Mouse (Mus musculus) c-Kit-positive CD71-negative TER-119-negative erythroid progenitor cells, embryonic 14.5 days (primary cell): Measurements from ENCODE around the gene Galnt9.

Experiments
- DNase-seq: peaks from one replicate; pipeline ENCODE4 v3.0.0-alpha.2; 2013; ENCODE audit warnings: low read depth

Galnt9 gene

DNA sequence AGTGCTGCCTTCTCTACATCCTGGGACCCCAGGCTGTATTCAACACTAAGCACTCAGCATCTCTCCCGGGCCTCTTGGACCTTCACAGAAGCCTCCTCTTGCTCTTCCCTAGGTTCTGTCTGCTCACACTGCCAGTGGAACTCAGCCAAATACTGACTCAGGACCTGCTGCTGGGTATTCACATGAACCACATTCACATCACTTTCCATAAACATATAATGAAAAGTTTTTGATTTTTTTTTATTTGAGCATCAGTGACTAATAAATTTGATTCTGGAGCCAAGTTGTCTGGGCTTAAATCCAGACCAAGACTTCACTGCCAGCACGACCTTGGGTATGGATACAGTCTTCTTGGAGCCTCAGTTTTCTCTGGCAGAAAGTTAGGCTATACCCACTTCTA, 3.2 kb upstream of the Galnt9 start:
- no peak for DNase-seq

DNA sequence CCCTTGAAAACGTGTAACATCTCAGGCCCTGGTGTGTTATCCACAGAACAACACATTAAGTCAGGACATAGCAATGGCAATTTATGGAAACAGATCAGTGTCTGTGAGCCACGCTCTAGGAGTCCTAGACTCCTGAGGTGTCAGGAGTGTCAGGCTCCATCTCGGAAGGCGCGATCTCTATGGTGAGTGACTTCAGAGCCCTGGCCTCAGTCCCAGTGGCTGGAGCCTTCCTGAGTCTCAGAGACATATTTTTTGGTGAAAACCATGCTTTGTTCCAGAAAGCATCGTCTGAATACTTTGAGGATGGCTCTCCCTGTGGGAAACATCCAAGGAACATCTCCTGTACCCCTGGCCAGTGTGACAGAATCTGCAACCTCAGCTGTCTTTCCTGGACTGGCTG, 2.7 kb upstream of the Galnt9 start:
- DNase-seq, result no peak

DNA sequence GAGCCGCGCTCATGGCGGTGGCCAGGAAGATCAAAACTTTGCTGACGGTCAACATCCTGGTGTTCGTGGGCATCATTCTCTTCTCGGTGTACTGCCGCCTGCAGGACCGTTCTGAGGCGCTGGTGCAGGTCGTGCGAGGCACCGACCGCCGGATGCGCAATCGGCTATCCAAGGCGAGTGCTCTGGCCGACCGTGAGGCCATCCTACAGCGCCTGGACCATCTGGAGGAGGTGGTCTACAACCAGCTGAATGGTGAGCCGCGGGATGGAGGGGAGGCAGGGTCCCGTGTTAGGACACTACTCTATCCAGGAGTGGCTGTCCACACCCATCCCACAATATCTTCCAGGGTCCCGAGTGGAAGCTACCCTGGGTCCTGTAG, 525 bp downstream of the Galnt9 start:
- DNase-seq, result no peak

GRCm38 (mm10) chr5:110545311-110545710, 1.2 kb downstream of the Galnt9 start:
- no peak for DNase-seq

- DNase-seq, result no peak
These were observed 2.0 kb downstream of the Galnt9 start for GRCm38 (mm10) chr5:110546136-110546535.

DNA sequence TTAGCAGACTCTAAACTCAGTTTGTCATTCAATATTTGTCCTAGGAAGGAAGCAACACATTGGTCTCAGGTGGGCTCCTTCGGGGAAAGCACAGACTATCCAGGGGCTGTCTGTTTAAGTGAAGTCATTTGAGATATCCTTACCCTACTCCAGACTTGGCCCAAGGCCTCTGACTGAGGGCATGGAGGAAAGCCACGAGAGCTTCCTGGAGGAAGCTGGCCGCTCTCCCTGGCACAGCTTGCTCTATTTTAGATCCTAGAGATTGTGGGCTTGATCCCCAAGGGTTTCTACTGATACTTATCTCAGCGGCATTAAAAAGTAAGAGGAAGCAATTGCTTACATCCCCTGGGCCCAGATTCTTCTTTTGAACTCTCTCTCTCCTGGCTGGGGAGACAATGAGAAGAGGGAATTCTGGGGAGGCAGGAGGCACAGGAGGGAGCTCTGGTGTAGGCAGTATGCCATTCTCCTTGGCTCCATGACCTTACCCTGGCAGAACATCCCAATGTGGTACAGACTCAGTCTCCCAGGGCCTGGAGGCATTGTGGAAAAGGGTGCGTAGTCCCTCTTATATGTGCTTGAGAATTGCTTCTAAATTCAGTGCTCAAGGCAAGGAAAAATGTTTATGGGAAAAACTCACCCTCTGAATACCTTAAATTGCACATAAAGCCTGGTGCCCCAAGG, 2.7 kb downstream of the Galnt9 start:
- DNase-seq, result no peak

DNA sequence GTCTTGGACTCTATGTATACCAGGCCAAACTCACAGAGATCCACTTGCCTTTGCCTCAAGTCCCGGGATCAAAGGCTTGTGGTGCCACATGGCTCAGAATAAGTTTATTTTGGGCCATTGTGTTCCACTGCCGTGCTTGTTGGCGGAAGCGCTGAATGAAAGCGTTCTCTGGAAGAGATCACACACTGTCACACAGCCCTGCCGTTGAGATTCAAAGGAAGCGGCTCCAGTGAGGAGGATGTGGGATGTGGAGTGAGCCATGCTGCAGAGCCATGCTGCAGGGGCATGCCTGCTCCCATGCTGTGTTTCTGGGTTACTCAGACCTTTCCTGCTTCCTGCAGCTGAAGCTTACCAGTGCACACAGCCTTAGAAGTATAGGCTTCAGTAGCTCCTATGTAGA, 4.3 kb downstream of the Galnt9 start:
- DNase-seq, result no peak

GRCm38 (mm10) chr5:110550189-110550588, 6.0 kb downstream of the Galnt9 start:
- DNase-seq, result no peak

GRCm38 (mm10) chr5:110550841-110551240, 6.7 kb downstream of the Galnt9 start:
- no peak for DNase-seq

- no peak for DNase-seq
These were observed 7.8 kb downstream of the Galnt9 start for GRCm38 (mm10) chr5:110552005-110552404.

GRCm38 (mm10) chr5:110553315-110553714, 9.2 kb downstream of the Galnt9 start:
- no peak for DNase-seq

DNA sequence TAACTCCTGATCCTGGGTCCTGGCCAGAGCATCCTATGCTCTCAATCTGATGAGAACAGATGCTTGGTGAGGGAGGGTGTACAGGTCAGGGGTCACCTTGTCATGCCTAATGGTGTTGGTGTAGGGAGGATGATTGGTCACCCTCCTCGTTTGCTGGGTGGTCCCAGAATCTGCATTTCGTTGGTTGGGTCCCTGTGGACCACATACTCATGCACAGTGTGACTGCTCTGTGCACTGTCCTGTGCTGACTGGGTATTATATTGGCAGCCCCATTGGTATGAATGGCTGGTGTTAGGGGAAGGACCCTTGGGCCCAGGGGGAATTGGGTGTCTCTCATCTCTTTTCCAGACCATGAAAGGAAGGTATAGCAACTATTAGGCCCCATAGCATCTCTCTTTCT, 11.0 kb downstream of the Galnt9 start:
- no peak for DNase-seq

GRCm38 (mm10) chr5:110558368-110558767, 14.2 kb downstream of the Galnt9 start:
- no peak for DNase-seq

GRCm38 (mm10) chr5:110559679-110560078, 15.5 kb downstream of the Galnt9 start:
- no peak for DNase-seq

GRCm38 (mm10) chr5:110562741-110563326, 18.7 kb downstream of the Galnt9 start:
- DNase-seq, result no peak

- DNase-seq, result no peak
These were observed 21.0 kb downstream of the Galnt9 start for GRCm38 (mm10) chr5:110564986-110565644.

DNA sequence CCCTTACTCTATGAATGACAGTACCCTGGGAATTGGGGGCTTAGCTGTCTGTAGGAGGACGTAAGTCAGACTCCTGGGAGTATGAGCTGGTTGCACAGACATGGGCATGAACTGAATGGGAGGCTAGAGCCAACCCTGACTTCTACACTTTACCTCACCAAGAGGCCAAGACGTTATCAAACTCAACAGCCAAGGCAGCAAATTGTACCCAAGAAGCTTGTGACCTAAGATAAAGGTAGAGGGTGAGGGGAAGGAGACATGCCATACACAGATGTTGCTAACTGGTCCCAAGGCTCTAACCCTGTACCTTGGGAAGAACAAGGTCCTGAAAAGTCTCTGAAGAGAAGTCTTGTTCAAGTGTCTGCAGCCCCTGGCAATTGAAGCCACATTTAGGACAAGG, 23.4 kb downstream of the Galnt9 start:
- DNase-seq, result no peak

GRCm38 (mm10) chr5:110574888-110575287, 30.7 kb downstream of the Galnt9 start:
- DNase-seq, result no peak

DNA sequence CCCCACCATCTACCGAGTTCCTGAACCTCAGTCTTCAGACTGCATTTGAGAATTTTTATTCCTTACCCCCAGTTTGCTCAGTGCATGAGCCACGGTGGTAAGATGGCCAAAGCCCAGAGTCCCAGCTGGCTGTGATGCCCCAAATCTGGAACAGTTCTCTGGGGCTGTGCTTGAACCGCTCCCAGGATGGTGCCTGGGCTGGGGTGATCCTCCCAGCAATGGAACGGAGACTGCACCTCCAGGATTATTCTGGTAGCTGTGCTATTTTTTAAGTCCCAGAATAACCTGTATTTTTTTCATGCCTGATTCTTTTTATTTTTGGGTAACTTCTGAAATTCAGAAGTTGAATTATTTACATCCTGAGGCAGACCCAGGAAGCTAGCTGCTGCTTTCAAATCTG, 35.1 kb downstream of the Galnt9 start:
- no peak for DNase-seq

- no peak for DNase-seq
These were observed 36.5 kb downstream of the Galnt9 start for GRCm38 (mm10) chr5:110580569-110581239.

DNA sequence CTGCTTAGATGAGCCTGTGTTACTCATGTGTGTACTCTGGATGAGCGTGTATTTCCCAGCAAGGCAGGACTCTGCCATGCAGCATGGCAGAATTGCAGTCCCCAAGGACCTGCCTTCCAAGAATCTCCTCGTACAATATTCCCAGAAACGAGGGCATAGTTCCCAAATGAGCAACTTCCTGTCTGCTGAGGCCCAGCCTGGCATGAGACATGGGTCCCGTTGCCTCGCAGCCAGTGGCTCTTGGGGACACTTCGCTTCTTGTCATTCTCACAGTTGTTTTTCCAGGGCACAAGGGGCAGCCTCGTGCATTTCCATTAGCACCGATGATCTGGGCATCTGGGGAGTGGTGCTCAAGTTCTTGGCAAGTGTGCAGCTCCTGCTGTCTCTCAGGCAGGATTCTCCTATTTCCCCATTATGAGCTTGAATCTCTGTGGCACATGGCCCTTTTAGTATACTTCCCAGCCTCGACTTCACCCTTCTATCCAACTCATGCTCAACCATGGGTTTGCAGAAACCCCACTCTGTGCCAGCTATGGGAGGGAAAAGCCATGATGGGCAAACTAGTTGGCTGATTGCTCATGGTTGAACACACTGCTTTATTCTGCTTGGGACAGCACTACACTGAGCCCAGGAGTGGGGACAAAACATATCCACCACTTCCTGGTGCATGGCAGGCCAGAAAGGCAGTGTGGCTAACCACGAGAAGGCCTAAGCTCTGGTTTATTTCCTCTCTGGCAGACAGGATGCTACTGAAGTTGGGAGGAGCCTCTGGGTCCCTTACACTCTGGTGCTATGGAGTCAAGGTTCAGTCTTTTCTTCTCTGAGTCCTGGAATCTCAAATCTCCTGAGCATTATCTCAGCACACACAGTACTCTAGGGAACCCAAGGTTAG, 38.7 kb downstream of the Galnt9 start:
- no peak for DNase-seq

DNA sequence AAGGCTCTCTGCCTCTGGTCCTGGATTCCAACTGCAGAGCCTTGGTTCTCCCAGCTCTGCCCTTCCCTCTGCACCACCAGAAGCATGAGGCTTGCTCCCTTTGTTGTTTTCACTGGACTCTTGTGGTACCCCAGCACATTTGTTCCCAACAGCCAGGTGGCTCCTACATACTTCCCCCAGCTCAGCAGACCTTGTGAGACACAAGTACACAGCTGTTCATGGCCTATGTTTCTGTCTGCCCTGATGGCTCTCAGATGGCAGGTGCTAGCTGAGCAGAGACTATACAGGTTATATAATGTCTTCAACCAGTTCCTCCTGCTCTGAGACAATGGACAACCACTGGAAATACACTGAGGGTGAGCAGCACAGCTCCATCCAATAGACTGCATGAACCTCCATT, 43.3 kb downstream of the Galnt9 start:
- no peak for DNase-seq
